Mouse (Mus musculus): ENCODE measurements around the gene Fxyd1.
A peak's percentile ranks its signal among the peaks of the same experiment; 100 is the strongest.

Gene Fxyd1

GRCm38 (mm10) chr7:31017104-31017901 is 39.7 kb downstream of the Fxyd1 start:
- peak; percentile 75 to 88 for DNase-seq (ENCODE audit: low spot score in 2 of 2)

- DNase-seq (ENCODE audit: low spot score in 2 of 2), result no peak
These were observed 44.0 kb downstream of the Fxyd1 start for GRCm38 (mm10) chr7:31012971-31013370.

GRCm38 (mm10) chr7:31008889-31009288 is 48.1 kb downstream of the Fxyd1 start:
- DNase-seq (ENCODE audit: low spot score in 2 of 2), result no peak

- no peak for DNase-seq (ENCODE audit: low spot score in 2 of 2)
These were observed 48.8 kb downstream of the Fxyd1 start for GRCm38 (mm10) chr7:31008175-31008574.

- DNase-seq (ENCODE audit: low spot score in 2 of 2), result no peak
These were observed 49.2 kb downstream of the Fxyd1 start for GRCm38 (mm10) chr7:31007775-31008174.

GRCm38 (mm10) chr7:31002650-31003049 is 54.3 kb downstream of the Fxyd1 start:
- no peak for DNase-seq (ENCODE audit: low spot score in 2 of 2)
